Mouse (Mus musculus): ENCODE data around the gene Adcy2.

DNA sequence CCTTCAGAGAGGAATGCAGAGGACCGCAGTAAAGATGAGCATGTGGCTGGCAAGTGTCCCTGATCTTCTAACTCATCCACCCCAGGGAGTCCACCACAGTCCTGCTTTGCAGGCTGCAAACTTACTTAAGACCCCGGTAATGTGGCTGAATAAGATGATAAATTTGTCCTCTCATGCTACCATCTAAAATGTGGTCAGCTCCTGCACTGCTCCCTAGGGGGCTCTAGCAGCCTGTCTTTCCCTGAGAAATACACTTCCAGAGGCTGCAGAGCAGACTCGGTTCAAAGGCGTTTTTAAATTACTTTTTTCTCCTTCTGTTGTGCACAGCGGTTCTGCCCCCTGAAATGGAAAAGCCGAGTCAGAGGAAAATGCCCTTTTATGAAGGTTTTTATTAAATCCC lies 398.2 kb downstream of the Adcy2 start:
- TF ChIP-seq CTCF (IDR thresholded peaks at IDR 0.05; ENCODE audit: low read depth, low read length): peak; percentile 38
- no peak for TF ChIP-seq POLR2A (IDR thresholded peaks at IDR 0.05; ENCODE audit: insufficient read depth, low read length)
- no peak for TF ChIP-seq EP300 (IDR thresholded peaks at IDR 0.05; ENCODE audit: insufficient read depth, low read depth, low read length)

Measured in ES-Bruce4 (cell line).